Mouse (Mus musculus) 3134 (cell line): ENCODE measurements around the gene Hnrnpc.

Experiments
- DNase-seq: peaks from one replicate; pipeline ENCODE4 v3.0.0-alpha.2; 2011; ENCODE audit warnings: low spot score; ENCODE audit not compliant: insufficient read length; ENCODE audit errors: extremely low read depth

The Hnrnpc gene

GRCm38 (mm10) chr14:52103856-52104676 lies at the start of gene Hnrnpc:
Gene Hnrnpc (minus strand): TSS chr14:52104028.
- peak; percentile 97 for DNase-seq

- no peak for DNase-seq
These were observed 48.8 kb upstream of the Hnrnpc start for GRCm38 (mm10) chr14:52152613-52153012.

- no peak for DNase-seq
These were observed 48.4 kb upstream of the Hnrnpc start for GRCm38 (mm10) chr14:52152179-52152578.

- no peak for DNase-seq
These were observed 46.1 kb upstream of the Hnrnpc start for GRCm38 (mm10) chr14:52149888-52150287.

GRCm38 (mm10) chr14:52146540-52146939 lies 42.7 kb upstream of the Hnrnpc start:
- no peak for DNase-seq

- DNase-seq: no peak
These were observed 40.3 kb upstream of the Hnrnpc start for GRCm38 (mm10) chr14:52144165-52144564.

- DNase-seq: no peak
These were observed 37.8 kb upstream of the Hnrnpc start for GRCm38 (mm10) chr14:52141445-52142127.

GRCm38 (mm10) chr14:52140577-52141444 lies 37.0 kb upstream of the Hnrnpc start:
- no peak for DNase-seq

- no peak for DNase-seq
These were observed 29.8 kb upstream of the Hnrnpc start for GRCm38 (mm10) chr14:52133584-52133983.

- DNase-seq: no peak
These were observed 20.8 kb upstream of the Hnrnpc start for GRCm38 (mm10) chr14:52124636-52125035.

GRCm38 (mm10) chr14:52123918-52124317 lies 20.1 kb upstream of the Hnrnpc start:
- DNase-seq: no peak

- DNase-seq: no peak
These were observed 16.3 kb upstream of the Hnrnpc start for GRCm38 (mm10) chr14:52120169-52120568.

- peak; percentile 6 for DNase-seq
These were observed 15.2 kb upstream of the Hnrnpc start for GRCm38 (mm10) chr14:52118823-52119608.

GRCm38 (mm10) chr14:52118456-52118822 lies 14.6 kb upstream of the Hnrnpc start:
- DNase-seq: no peak

- no peak for DNase-seq
These were observed 13.4 kb upstream of the Hnrnpc start for GRCm38 (mm10) chr14:52117241-52117640.

GRCm38 (mm10) chr14:52114101-52114500 lies 10.3 kb upstream of the Hnrnpc start:
- no peak for DNase-seq

- DNase-seq: no peak
These were observed 6.5 kb upstream of the Hnrnpc start, which contains the start of gene Rpgrip1 for GRCm38 (mm10) chr14:52110346-52110745. Gene Rpgrip1 (plus strand): TSS chr14:52110704.

GRCm38 (mm10) chr14:52108025-52108424 lies 4.2 kb upstream of the Hnrnpc start:
- no peak for DNase-seq

GRCm38 (mm10) chr14:52106741-52107140 lies 2.9 kb upstream of the Hnrnpc start:
- no peak for DNase-seq

GRCm38 (mm10) chr14:52105308-52105707 lies 1.5 kb upstream of the Hnrnpc start:
- no peak for DNase-seq
